Mouse (Mus musculus): ENCODE data around the gene B3galt5. TPM values are rescaled to one million over a fixed set of nuclear protein-coding genes. Genes with fewer than 3 reads are reported as not detected.
"Not testable (repeated sequence)": the region's sequence is repeated elsewhere in the genome, so short reads cannot be mapped to it uniquely, and the experiment has no call there.

B3galt5 gene
- total RNA-seq, 1 experiment from 2014 or later, result not detected

DNA sequence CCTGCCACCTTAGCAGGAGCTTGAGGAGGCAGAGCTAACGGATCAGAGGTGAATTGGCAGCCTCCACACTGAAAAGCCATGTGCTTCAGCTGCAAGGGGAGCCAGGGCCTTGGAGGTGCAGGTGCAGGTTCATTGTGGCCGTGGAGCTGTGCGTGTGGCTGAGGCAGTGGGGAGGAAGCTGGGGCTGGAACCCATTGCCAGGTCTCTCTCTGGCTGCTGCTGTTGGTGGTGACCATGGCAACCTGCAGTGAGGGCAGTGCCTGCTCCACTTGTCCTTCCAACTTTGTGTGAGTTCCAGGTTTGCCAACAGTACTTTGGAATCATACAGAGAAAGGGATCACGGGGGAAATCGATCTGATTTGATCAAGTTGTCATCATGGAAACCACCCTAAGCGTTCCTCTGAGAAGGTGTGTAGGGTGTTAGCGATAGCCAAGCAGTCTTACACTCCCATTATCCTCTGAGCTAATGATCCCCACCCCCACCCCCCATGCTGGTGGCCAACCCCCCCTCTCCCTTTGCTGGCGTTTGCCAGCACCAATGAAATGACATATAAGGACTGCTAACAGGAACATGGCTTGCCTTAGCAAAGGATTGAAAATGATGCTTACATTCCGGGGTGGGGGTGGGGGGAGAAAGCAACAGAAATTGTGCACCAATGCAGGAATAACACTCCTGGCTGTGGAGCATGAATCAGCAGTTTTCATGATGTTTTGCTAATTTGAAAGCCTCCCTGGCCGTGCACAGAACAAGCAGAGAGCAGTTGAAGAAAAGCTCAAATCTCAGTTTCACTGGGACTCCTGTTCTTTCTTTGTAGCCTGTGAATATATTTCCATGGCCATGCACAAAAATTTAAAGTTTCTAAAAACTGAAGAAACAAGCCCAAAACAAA, 90.8 kb downstream of the B3galt5 start:
- no peak for ATAC-seq (ENCODE audit: extremely low read depth, insufficient number of reproducible peaks, low FRiP score, poor library complexity, severe bottlenecking)

DNA sequence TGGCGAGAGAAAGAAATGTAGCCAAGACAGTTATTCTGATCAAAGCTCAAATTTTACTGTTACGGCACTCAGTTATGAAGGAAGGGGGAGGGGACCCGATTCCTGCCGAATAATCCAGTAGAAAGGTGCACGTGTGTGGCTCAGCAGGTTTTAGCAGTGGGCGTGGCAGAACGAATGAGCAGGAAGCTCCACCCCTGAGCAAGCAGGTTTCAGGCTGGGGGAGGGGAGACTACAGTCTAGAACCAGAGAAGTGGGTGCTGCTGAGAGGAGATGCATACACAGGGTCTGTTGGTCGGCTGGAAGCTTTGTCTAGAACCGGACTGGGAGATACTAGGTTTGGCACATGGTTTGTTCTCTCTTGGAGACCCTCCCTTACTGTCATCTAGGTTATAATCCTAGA, 91.7 kb downstream of the B3galt5 start:
- ATAC-seq (ENCODE audit: extremely low read depth, insufficient number of reproducible peaks, low FRiP score, poor library complexity, severe bottlenecking), result not testable (repeated sequence)

DNA sequence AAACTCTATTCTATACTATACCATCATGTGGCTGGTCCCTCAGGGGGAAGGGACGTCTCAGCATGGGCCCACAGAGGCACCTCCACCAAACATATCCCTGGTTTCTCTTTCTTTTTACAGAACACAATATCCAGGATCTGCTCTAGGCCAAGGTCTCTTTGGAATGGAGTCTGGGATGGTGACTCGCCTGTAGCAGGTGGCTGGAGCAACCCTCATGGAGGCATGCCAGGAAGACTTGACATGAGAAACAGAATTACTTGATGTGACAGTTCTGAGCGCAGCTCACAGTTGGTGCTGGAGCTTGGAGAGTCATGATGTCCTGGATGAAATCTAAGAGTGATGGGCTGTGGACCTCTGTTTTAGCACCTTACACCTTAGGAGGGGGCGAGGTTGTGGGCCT, 104.0 kb downstream of the B3galt5 start:
- no peak for ATAC-seq (ENCODE audit: extremely low read depth, insufficient number of reproducible peaks, low FRiP score, poor library complexity, severe bottlenecking)

DNA sequence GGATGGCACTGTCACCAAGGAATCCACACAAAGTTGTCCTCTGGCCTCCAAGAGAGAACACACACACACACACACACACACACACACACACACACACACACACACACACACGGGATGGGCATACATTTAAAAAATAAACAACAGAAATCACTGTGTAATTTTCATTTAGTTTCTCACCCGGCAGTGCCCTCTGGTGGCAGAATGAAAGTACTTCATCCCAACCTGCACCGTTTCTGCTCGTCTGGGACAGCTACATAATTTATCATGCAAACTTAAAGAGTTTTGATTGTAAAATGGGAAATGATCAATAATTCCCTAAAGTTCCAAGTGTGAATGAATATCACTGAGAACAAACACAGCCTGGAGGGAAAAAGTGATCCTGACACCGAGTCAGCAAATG, 105.7 kb downstream of the B3galt5 start:
- ATAC-seq (ENCODE audit: extremely low read depth, insufficient number of reproducible peaks, low FRiP score, poor library complexity, severe bottlenecking), result no peak

GRCm38 (mm10) chr16:96341945-96342344, 106.3 kb downstream of the B3galt5 start:
- ATAC-seq (ENCODE audit: extremely low read depth, insufficient number of reproducible peaks, low FRiP score, poor library complexity, severe bottlenecking), result no peak

GRCm38 (mm10) chr16:96345117-96345516, 109.5 kb downstream of the B3galt5 start:
- ATAC-seq (ENCODE audit: extremely low read depth, insufficient number of reproducible peaks, low FRiP score, poor library complexity, severe bottlenecking), result peak; percentile 82

GRCm38 (mm10) chr16:96348070-96348469, 112.5 kb downstream of the B3galt5 start:
- no peak for ATAC-seq (ENCODE audit: extremely low read depth, insufficient number of reproducible peaks, low FRiP score, poor library complexity, severe bottlenecking)

GRCm38 (mm10) chr16:96348766-96349165, 113.2 kb downstream of the B3galt5 start:
- ATAC-seq (ENCODE audit: extremely low read depth, insufficient number of reproducible peaks, low FRiP score, poor library complexity, severe bottlenecking), result no peak

DNA sequence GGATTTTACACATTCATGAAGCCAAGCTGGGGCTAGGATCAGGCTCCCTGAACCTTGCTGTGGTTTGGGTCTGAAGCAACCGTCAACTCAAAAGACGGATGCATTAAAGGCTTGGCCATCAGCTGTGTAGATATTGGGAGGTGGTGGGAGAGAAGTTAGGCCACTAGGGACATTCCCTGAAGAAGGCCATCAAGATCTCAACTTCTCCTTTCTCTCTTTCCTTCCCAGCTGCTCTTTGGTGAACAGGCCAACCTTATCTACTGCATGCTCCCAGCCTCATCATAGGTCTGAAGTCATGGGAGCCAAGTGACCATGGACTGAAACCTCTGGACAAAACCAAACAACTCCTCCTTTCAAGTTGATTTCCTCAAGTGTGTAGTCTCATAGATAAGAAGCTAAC, 115.9 kb downstream of the B3galt5 start:
- no peak for ATAC-seq (ENCODE audit: extremely low read depth, insufficient number of reproducible peaks, low FRiP score, poor library complexity, severe bottlenecking)

DNA sequence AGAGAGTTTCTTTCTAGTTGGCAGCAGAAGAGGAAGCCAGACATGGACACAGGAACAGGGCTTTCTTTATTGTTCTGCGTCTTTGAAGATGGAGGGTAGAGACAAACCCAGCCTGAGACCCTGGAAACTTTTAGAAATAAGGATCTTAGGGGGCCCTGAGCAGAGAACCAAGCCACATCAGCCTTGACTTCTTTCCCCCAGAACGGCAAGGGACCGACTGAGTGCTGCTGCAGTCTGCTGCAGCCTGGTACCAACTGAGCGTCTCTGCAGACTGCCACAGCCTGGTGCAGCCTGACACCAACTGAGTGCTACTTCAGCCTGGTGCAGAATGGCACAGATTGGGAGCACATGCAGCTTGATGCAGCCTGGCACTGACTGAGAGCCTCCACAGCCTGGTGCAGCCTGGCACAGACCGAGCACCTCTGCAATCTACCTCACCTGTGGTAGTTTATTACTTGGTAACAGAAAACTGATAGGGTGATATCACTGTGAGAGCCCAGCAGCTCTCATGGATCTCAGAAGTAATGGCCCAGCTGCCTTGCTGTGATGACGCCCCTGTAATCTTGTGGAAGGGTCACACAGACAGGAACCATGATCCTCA, 117.8 kb downstream of the B3galt5 start:
- ATAC-seq (ENCODE audit: extremely low read depth, insufficient number of reproducible peaks, low FRiP score, poor library complexity, severe bottlenecking), result no peak

DNA sequence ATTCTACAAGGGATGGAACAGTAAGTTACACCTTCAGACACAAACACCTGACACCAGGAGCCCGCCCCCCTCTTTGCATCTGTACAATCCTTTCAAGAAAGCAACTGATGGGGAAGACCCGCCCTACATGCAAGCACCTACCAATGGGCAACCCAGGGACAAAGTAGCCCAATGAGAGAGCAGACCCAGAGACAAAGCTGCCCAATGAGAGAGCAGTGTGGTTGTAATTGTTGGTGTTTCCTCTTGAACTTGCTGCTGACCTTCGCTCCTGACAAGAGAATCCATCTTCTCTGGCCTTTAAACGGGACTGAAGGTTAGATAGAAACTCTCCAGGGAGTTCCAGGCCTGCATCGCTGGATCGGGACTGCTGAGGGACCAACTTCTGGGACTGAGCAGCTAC, 118.4 kb downstream of the B3galt5 start:
- ATAC-seq (ENCODE audit: extremely low read depth, insufficient number of reproducible peaks, low FRiP score, poor library complexity, severe bottlenecking), result no peak

GRCm38 (mm10) chr16:96357903-96358302, 122.3 kb downstream of the B3galt5 start:
- peak; percentile 77; the same call in 1 of the 2 replicates for ATAC-seq (ENCODE audit: extremely low read depth, insufficient number of reproducible peaks, low FRiP score, poor library complexity, severe bottlenecking)

GRCm38 (mm10) chr16:96361305-96362124, 125.9 kb downstream of the B3galt5 start:
- ATAC-seq (ENCODE audit: extremely low read depth, insufficient number of reproducible peaks, low FRiP score, poor library complexity, severe bottlenecking), result no peak

DNA sequence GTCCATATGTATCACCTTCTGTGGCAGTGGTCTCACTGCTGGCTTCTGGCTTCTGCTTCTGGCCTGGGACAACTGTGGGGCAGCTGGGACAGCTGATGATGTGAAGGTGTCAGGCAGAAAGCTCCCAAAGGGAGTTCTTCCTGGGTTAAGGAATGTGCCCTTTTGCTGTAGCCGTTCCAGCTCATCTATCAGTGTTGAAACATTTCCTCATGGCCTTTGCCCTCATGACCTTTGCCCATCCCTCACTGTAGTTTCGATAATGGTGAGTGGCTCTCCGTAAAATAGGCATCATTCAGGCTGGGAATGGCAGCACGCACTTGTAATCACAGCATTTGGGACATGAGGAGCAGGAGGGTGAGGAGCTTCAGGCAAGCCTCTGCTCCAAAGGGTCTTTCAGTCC, 127.3 kb downstream of the B3galt5 start:
- ATAC-seq (ENCODE audit: extremely low read depth, insufficient number of reproducible peaks, low FRiP score, poor library complexity, severe bottlenecking), result no peak

- ATAC-seq (ENCODE audit: extremely low read depth, insufficient number of reproducible peaks, low FRiP score, poor library complexity, severe bottlenecking), result no peak
These were observed 127.7 kb downstream of the B3galt5 start for GRCm38 (mm10) chr16:96363277-96363676.

GRCm38 (mm10) chr16:96364870-96365269, 129.3 kb downstream of the B3galt5 start:
- no peak for ATAC-seq (ENCODE audit: extremely low read depth, insufficient number of reproducible peaks, low FRiP score, poor library complexity, severe bottlenecking)

Measured in neutrophil, adult 5-6 weeks (primary cell).